Mouse (Mus musculus): ENCODE data around the gene Cish.

Gene Cish

GRCm38 (mm10) chr9:107277603-107278002, 18.2 kb upstream of the Cish start:
- no peak for DNase-seq (ENCODE audit: low read depth, low spot score)

GRCm38 (mm10) chr9:107278126-107278525, 17.7 kb upstream of the Cish start:
- peak; percentile 40 for DNase-seq (ENCODE audit: low read depth, low spot score)

GRCm38 (mm10) chr9:107278527-107279377, 17.1 kb upstream of the Cish start:
- DNase-seq (ENCODE audit: low read depth, low spot score), result peak; percentile 99

- peak; percentile 50 for DNase-seq (ENCODE audit: low read depth, low spot score)
Measured at GRCm38 (mm10) chr9:107279378-107280321, 16.2 kb upstream of the Cish start.

- no peak for DNase-seq (ENCODE audit: low read depth, low spot score)
Measured at GRCm38 (mm10) chr9:107280322-107281027, 15.4 kb upstream of the Cish start.

GRCm38 (mm10) chr9:107281241-107281987, 14.4 kb upstream of the Cish start:
- peak; percentile 81 for DNase-seq (ENCODE audit: low read depth, low spot score)

- DNase-seq (ENCODE audit: low read depth, low spot score), result no peak
Measured at GRCm38 (mm10) chr9:107282951-107283350, 12.9 kb upstream of the Cish start.

GRCm38 (mm10) chr9:107285009-107285408, 10.8 kb upstream of the Cish start:
- DNase-seq (ENCODE audit: low read depth, low spot score), result no peak

GRCm38 (mm10) chr9:107287294-107287693, 8.5 kb upstream of the Cish start:
- no peak for DNase-seq (ENCODE audit: low read depth, low spot score)

- no peak for DNase-seq (ENCODE audit: low read depth, low spot score)
Measured at GRCm38 (mm10) chr9:107288105-107288650, 7.6 kb upstream of the Cish start.

- DNase-seq (ENCODE audit: low read depth, low spot score), result peak; percentile 66
Measured at GRCm38 (mm10) chr9:107288711-107289110, 7.1 kb upstream of the Cish start.

GRCm38 (mm10) chr9:107289211-107290076, 6.4 kb upstream of the Cish start, which contains the start of gene Mapkapk3:
Mapkapk3 (minus strand) TSS chr9:107289877.
- peak; percentile 85 for DNase-seq (ENCODE audit: low read depth, low spot score)

- DNase-seq (ENCODE audit: low read depth, low spot score), result peak; percentile 85
Measured at GRCm38 (mm10) chr9:107290897-107291296, 4.9 kb upstream of the Cish start.

GRCm38 (mm10) chr9:107294249-107294648, 1.6 kb upstream of the Cish start:
- DNase-seq (ENCODE audit: low read depth, low spot score), result peak; percentile 85

GRCm38 (mm10) chr9:107295616-107296015, 210 bp upstream of the Cish start:
- peak; percentile 68 for DNase-seq (ENCODE audit: low read depth, low spot score)

GRCm38 (mm10) chr9:107296041-107296440, 215 bp downstream of the Cish start:
- peak; percentile 67 for DNase-seq (ENCODE audit: low read depth, low spot score)

- peak; percentile 95 for DNase-seq (ENCODE audit: low read depth, low spot score)
Measured at GRCm38 (mm10) chr9:107296501-107296965, 707 bp downstream of the Cish start.

GRCm38 (mm10) chr9:107297059-107297458, 1.2 kb downstream of the Cish start:
- DNase-seq (ENCODE audit: low read depth, low spot score), result no peak

GRCm38 (mm10) chr9:107297658-107298057, 1.8 kb downstream of the Cish start:
- DNase-seq (ENCODE audit: low read depth, low spot score), result no peak

Data from 3T3-L1 (cell line).